Comparison of ENCODE assay signal across 14 mouse cellular contexts in genomic region chr8:80015818-80016217, GRCm38 (mm10).
"Had no signal": no experiment of that assay in that cellular context is flagged by ENCODE, and none has a peak within 500 bp of the region (broad histone marks: within the 10 kb centered on the region; RNA-seq: fewer than 3 reads in every experiment).

No protein-coding gene starts in this region.

- DNase-seq: retina, postnatal 1 day; right cerebral cortex, adult 18-20 months; right cerebral cortex, postnatal 25 days; right cerebral cortex, postnatal 4 days; spleen, adult 18-20 months; thymus, adult 2 months; thymus, postnatal 14 days; thymus, postnatal 25 days; thymus, postnatal 36 days; thymus, postnatal 4 days had no signal

- H3K36me3 ChIP-seq: neural tube, embryonic 12.5 days; neural tube, embryonic 13.5 days; neural tube, embryonic 15.5 days; stomach, embryonic 15.5 days had no signal

- H3K4me2 ChIP-seq: neural tube, embryonic 12.5 days; neural tube, embryonic 13.5 days; neural tube, embryonic 15.5 days; stomach, embryonic 15.5 days had no signal

- H3K27me3 ChIP-seq: neural tube, embryonic 12.5 days; neural tube, embryonic 13.5 days; neural tube, embryonic 15.5 days; stomach, embryonic 15.5 days had no signal

- H3K4me3 ChIP-seq: neural tube, embryonic 12.5 days; neural tube, embryonic 13.5 days; neural tube, embryonic 15.5 days; stomach, embryonic 15.5 days had no signal
